Mouse (Mus musculus) cerebellum, adult 2 months (tissue): Measurements from ENCODE around the gene Fshr.

Source experiments
- CTCF ChIP-seq: fragments of 200-500 bp; IDR thresholded peaks from 2 replicates; pipeline ENCODE4 v1.5.1; 2011; ENCODE audit warnings: low read depth, mild to moderate bottlenecking, control low read depth, low read length, moderate library complexity, borderline replicate concordance; ENCODE audit not compliant: insufficient read depth
- POLR2A ChIP-seq: fragments of 200-500 bp; IDR thresholded peaks from 2 replicates; pipeline ENCODE4 v1.6.1; 2011; ENCODE audit warnings: low read length, control low read depth, borderline replicate concordance; ENCODE audit not compliant: insufficient read depth

DNA sequence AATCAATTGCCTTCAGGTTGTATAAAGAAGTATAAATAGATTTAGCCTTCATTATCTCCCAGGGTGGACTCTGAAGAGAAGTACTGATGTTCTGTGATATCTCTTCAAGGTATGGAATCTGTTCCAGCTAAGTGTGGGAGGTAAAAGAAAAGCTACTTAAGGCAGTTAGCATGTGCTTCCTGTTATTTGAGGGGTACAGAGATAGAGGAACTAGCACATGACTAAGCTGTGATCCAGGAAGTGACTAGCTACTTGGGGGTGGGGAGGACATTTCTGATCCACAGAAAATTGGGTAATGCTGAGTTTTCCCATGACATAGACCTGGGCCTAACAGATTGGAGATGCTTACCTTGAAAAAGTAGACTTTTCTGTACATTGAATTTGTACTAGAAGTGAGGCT, 86.5 kb downstream of the Fshr start:
- no peak for TF ChIP-seq CTCF
- TF ChIP-seq POLR2A = no peak
